Mouse (Mus musculus): Measurements from ENCODE around the gene Enpp4.

Enpp4 gene

GRCm38 (mm10) chr17:44105287-44106138 lies at the start of gene Enpp4:
TSS of gene Enpp4 (minus strand) at chr17:44105809.
- DNase-seq (ENCODE audit: low spot score in 2 of 2): peak; percentile 81 to 92

- DNase-seq (ENCODE audit: low spot score in 2 of 2): no peak
Measured at GRCm38 (mm10) chr17:44155204-44155603, 49.6 kb upstream of the Enpp4 start.

- no peak for DNase-seq (ENCODE audit: low spot score in 2 of 2)
Measured at GRCm38 (mm10) chr17:44153871-44154270, 48.3 kb upstream of the Enpp4 start.

- DNase-seq (ENCODE audit: low spot score in 2 of 2): no peak
Measured at GRCm38 (mm10) chr17:44151889-44152288, 46.3 kb upstream of the Enpp4 start.

- peak in 1 of 2 experiments; percentile 24 for DNase-seq (ENCODE audit: low spot score in 2 of 2)
Measured at GRCm38 (mm10) chr17:44151130-44151529, 45.5 kb upstream of the Enpp4 start.

- no peak for DNase-seq (ENCODE audit: low spot score in 2 of 2)
Measured at GRCm38 (mm10) chr17:44148109-44148846, 42.7 kb upstream of the Enpp4 start.

- DNase-seq (ENCODE audit: low spot score in 2 of 2): no peak
Measured at GRCm38 (mm10) chr17:44145806-44146205, 40.2 kb upstream of the Enpp4 start.

GRCm38 (mm10) chr17:44136863-44137640 lies 31.4 kb upstream of the Enpp4 start:
- no peak for DNase-seq (ENCODE audit: low spot score in 2 of 2)

- DNase-seq (ENCODE audit: low spot score in 2 of 2): no peak
Measured at GRCm38 (mm10) chr17:44136018-44136417, 30.4 kb upstream of the Enpp4 start.

GRCm38 (mm10) chr17:44134545-44134944 lies 28.9 kb upstream of the Enpp4 start:
- no peak for DNase-seq (ENCODE audit: low spot score in 2 of 2)

- DNase-seq (ENCODE audit: low spot score in 2 of 2): no peak
Measured at GRCm38 (mm10) chr17:44134106-44134505, 28.5 kb upstream of the Enpp4 start.

GRCm38 (mm10) chr17:44130429-44130828 lies 24.8 kb upstream of the Enpp4 start:
- DNase-seq (ENCODE audit: low spot score in 2 of 2): peak; percentile 62 to 66

- DNase-seq (ENCODE audit: low spot score in 2 of 2): no peak
Measured at GRCm38 (mm10) chr17:44129092-44129750, 23.6 kb upstream of the Enpp4 start.

- DNase-seq (ENCODE audit: low spot score in 2 of 2): no peak
Measured at GRCm38 (mm10) chr17:44121366-44122100, 15.9 kb upstream of the Enpp4 start.

- no peak for DNase-seq (ENCODE audit: low spot score in 2 of 2)
Measured at GRCm38 (mm10) chr17:44118231-44118630, 12.6 kb upstream of the Enpp4 start.

- DNase-seq (ENCODE audit: low spot score in 2 of 2): no peak
Measured at GRCm38 (mm10) chr17:44117721-44118120, 12.1 kb upstream of the Enpp4 start.

GRCm38 (mm10) chr17:44116584-44116983 lies 11.0 kb upstream of the Enpp4 start:
- no peak for DNase-seq (ENCODE audit: low spot score in 2 of 2)

- DNase-seq (ENCODE audit: low spot score in 2 of 2): peak in 1 of 2 experiments; percentile 18
Measured at GRCm38 (mm10) chr17:44108331-44108730, 2.7 kb upstream of the Enpp4 start.

GRCm38 (mm10) chr17:44101961-44102360 lies 3.6 kb downstream of the Enpp4 start:
- DNase-seq (ENCODE audit: low spot score in 2 of 2): no peak

- no peak for DNase-seq (ENCODE audit: low spot score in 2 of 2)
Measured at GRCm38 (mm10) chr17:44100906-44101305, 4.7 kb downstream of the Enpp4 start.

- no peak for DNase-seq (ENCODE audit: low spot score in 2 of 2)
Measured at GRCm38 (mm10) chr17:44100486-44100885, 5.1 kb downstream of the Enpp4 start.
